Mouse (Mus musculus) 416B (cell line): ENCODE measurements at regions not wholly inside any gene's neighbourhood (a gene's known extent, or its start where the extent isn't known, plus 50 kb on each side); places are given as distances from the start of the nearest gene placed in this dataset.

ENCODE experiments used
- DNase-seq: peaks from one replicate; pipeline ENCODE4 v3.0.0; 2011; ENCODE audit warnings: low read depth

GRCm38 (mm10) chr9:33214523-33214922 lies 578.5 kb downstream of the Ets1 start:
- no peak for DNase-seq

DNA sequence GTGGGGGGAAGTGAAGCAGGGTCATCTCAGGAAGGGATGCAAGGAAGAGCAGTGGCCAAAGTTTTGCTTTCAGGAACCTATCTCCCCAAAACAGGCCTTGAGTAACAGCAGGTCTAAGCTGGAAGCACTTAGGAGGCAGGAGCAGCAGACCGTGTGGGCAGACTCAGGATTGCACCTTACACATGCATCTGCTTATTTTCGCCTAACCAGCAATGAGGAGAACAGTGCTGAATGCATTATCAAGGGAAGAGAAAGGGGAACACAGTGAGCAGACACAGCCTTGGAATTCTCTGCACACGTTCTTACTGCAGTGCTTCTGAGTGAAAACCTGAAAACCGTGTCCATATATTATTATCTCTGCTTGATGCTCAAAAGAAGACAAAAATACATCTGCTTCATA lies 585.0 kb downstream of the Ets1 start:
- no peak for DNase-seq

- DNase-seq: no peak
Observed at GRCm38 (mm10) chr9:33222066-33222805, 586.2 kb downstream of the Ets1 start.

- no peak for DNase-seq
Observed at GRCm38 (mm10) chr9:33233699-33234131, 597.7 kb downstream of the Ets1 start.

DNA sequence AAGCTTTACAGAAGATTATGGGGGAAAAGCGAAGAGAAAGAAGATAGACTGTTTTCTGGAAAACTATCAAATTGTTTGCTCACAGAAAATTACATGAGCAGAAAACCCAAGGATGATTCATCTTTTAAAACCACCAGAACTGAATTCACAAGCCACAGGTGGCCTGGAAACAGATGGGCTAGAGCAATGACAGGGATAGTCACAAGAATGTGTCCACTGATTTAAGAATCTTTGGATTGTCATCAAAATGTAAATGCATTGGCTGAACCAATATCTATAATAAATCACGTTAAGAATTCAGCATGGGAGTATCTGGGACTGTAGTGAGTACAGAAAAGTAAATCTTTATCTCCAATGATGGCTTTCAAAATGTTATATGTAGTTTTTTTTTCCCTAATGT lies 602.2 kb downstream of the Ets1 start:
- no peak for DNase-seq

DNA sequence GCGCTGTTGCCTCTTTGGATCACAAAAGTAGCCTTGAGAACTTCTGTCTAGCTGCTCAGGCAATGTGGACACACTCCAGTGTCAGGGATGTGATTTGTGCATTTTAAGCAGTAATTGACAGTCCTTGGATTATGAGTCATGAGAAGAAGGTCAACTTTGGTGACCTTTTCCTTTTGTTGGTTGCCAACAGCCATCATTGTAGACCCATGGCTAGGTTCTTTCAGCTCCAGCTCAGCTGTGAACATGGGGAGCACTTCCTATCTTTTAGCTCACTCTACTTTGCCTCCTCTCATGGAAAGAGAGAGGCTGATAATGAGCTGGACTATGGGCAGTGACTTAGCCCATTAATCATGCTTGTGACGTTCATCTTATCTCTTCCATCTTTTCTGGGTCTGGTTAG lies 602.8 kb downstream of the Ets1 start:
- peak; percentile 22 for DNase-seq

DNA sequence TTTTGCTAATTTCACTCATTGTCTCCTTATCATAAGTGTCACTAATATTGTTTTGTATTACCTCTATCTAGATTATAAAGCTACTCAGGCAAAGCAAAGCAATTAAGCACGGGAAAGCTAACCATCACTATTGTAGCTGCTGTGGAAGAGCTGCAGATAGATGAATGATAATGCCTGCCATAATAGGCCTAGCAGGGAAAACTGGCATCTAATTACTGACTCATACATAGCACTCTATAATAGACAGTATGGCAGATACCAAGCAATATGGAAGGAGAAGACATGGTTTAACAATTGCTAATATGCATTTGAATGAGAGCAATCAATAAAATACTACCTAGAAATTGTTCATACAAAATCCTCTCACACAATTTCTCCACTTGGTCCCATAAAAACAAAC lies 604.5 kb downstream of the Ets1 start:
- no peak for DNase-seq

- peak; percentile 33 for DNase-seq
Observed at GRCm38 (mm10) chr9:33240914-33241635, 605.1 kb downstream of the Ets1 start.

DNA sequence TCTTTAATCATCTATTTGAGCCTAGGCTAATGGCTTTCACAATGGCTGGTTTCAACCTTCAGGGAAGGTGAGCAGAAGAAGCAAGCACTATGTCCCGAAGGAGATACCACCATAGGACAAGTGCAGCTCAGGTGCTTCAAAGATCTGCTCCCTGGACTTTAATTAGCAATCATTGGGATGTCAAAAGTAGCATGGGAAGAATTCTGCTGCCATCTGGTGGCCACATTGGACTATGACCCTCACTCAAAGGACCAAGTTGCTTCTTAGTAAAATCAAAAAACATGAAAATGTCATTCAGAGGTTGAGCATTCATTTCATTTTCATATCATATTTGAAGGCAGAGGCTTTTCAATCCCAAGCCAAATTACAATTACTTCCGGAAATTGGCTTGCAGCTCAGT lies 610.9 kb downstream of the Ets1 start:
- peak; percentile 47 for DNase-seq

- DNase-seq: no peak
Observed at GRCm38 (mm10) chr9:33258241-33258640, 622.2 kb downstream of the Ets1 start.

DNA sequence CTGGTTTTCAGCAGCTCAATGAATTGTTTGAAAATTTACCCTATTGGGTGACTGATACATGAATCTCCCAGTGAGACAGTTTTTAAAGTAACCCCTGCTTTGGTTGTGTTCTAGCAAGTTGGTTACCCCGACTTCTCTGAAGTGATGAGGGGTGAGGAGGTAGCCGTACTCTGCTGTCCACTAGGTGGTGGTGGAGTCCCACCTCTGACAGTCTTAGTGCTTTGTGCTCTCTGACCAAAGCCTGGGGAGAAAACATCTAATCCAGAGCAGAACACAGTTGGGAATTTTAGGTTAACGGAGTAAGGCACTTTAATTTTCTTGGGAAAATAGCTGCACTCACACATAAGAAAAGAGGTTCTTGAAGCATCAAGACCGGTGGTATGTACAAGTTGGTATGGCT lies 624.1 kb downstream of the Ets1 start:
- peak; percentile 34 for DNase-seq

DNA sequence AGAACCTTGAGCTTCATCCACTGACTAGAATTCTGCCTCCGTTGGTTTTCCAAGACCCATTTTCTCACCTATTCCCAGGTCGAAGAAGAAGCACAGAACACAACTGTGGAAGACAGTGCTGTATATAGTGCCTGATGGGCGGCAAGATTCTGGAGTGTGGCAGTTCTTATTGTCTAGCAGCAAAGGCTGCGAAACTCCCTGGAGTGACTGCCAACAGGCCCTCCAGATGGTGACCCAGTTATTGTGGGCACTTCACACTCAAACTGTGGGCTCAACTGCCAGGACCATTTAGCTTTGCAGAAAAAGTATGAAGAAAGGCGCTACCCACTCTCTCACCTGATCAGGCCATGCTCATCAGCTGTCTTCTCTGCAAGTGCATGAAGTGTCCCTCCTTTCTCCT lies 653.4 kb downstream of the Ets1 start:
- no peak for DNase-seq

- DNase-seq: no peak
Observed at GRCm38 (mm10) chr9:33292116-33292515, 656.1 kb downstream of the Ets1 start.

DNA sequence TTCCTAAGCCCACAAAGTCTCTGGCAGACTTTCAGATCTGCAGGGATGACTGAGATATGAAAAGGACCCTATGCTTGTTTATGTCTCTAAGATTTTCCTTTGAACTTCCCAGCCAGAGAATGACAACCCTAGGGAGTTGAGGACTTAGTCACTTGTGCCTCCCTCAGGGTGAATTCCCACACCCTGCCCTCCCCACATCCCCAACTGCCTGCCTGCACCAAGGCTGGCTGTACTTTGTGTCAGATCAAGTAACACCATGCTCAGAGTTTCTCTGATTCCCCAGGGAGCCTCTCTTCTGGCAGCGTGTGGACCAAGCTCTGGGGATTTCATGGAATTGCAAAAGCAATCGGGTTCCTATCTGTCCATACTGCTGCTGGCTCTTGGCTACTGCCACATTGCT lies 659.9 kb downstream of the Ets1 start:
- no peak for DNase-seq

- DNase-seq: no peak
Observed at GRCm38 (mm10) chr9:33319525-33320025, 683.6 kb downstream of the Ets1 start.

DNA sequence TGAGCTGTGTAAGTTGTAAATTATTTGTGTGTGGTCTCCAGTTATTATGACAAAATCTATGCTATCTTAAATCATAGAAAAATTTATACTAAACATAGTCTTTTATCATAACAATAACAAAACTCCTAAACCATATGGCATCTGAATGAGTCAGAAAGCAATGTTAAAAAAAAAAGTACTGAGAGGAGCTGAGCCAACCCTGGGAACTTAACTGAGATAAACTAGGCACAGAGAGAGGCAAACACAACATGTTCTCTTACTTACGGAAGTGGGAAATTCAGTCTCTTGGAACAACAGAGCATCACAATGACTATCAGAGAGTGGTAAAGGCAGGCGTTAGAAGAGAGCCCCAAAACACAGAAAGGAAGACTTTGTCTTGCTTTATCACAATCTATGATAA lies 691.7 kb downstream of the Ets1 start:
- DNase-seq: no peak

DNA sequence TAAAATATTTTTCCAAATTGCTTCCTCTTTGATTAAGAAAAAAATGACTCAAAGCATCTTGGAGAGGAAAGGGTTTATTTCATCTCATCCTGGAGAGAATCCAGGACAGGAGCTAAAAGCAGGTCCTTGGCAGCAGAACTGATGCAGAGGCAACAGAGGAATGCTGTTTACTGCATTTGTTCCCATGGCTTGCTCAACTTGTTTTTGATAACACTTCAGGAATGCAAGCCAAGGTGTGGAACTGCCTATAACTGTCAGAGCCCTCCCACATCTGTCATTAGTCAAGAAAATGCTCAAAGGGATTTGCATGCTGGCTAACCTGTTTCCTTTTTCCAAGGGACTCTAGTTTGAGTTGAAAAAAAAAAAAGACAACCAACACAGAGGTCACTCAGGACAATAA lies 714.2 kb downstream of the Ets1 start:
- DNase-seq: no peak

DNA sequence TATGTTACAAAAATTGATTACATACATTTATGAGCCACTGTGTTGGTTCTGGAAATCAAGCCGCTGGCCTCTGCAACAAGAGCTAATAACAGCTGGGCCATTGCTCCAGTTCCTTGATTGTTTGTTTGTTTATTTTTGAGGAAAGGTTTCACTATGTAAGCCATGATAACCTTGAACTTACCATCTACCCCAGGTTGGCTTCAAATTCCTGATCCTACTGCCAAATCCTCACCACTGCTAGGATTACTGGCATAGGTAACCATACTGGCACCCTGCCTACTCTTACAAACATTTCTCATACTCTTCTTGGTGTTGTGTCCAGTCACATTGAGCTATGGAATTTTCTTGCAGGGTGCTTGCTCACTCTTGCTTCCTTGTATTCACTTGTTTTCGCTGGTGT lies 720.6 kb downstream of the Ets1 start:
- no peak for DNase-seq

- no peak for DNase-seq
Observed at GRCm38 (mm10) chr9:33360966-33361365, 724.9 kb downstream of the Ets1 start.

GRCm38 (mm10) chr9:33389170-33389569 lies 753.1 kb downstream of the Ets1 start:
- DNase-seq: peak; percentile 25

DNA sequence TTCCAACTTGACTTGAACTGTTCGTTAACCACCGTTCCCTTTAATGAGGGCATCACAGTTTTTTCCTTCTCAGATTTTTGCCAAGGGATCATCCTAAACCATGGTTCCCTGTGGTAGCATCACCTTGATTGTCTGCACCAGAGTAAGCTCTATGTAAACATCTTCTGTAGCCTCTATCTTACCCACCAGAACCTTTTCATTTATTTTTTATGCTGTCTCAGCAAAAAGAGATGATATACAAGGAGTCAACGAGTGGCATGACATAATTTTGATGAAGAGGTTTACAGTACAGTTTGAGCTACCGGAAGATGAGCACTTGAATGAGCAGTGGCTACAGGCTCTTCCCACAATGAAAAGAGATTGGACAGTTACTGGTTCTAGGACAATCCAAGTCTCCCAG lies 768.7 kb downstream of the Ets1 start:
- no peak for DNase-seq

DNA sequence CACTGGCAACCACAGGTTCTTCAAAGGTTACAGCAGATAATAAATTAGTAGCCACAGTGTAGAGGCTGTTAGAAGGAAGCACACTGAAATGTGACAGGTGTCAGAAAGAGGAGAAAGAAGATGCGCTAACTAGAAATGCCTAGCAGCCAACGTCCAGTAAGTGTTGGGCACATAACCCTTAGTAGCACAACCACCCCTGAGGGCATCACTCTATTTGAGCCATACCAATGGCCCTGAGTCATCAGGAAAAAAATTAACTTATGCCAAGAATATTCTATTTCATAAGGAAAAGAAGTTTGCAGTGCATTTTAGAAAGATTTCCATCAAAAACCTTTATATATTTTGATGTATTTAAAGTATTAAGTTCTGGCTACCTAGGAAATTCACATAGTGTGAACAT lies 771.5 kb downstream of the Ets1 start:
- no peak for DNase-seq

DNA sequence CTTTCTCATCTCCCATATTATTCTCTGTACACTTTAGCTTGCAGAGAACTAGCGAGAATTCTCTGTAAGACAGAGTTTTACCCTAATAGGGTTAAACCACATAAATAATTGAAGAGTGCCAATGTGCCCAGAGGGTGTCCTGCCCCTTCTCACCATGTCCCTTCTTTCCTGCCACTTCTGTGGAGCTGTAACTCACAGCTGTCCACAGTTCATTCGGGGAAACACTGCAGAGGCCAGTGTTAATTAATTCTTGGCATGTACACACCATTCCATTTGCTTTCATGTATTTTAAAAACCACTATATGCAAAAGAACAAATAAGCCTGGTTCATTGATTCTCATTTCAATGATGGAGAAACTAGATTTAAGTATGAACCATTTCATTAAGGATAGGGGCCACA lies 787.8 kb downstream of the Ets1 start:
- no peak for DNase-seq

- DNase-seq: no peak
Observed at GRCm38 (mm10) chr9:33436459-33436858, 800.4 kb downstream of the Ets1 start.
